Mouse (Mus musculus): ENCODE results near the gene Qsox2. TPM values are rescaled to one million over a fixed set of nuclear protein-coding genes. Genes with fewer than 3 reads are reported as not detected.

Gene Qsox2
- polyA plus RNA-seq, 1 experiment, result 15.2 TPM

- no peak overlapping the region for H3ac ChIP-seq (ENCODE audit: control insufficient read depth, insufficient read length, low read depth)
- no peak for TF ChIP-seq MYOD1 (IDR thresholded peaks at IDR 0.05; ENCODE audit: control insufficient read depth, insufficient read length, low read depth)
- H3K79me3 ChIP-seq (ENCODE audit: low read depth), result peaks cover 4% of the 10 kb centered on the region
- peaks cover 21% of the 10 kb centered on the region for H3K79me2 ChIP-seq (ENCODE audit: control insufficient read depth, insufficient read depth)
- H3K27me3 ChIP-seq (ENCODE audit: control insufficient read depth, insufficient read depth, insufficient read length), result no peaks in the 10 kb centered on the region
- peaks cover 3% of the 10 kb centered on the region for H3K36me3 ChIP-seq (ENCODE audit: control insufficient read depth, insufficient read depth)
- H3K4me3 ChIP-seq (ENCODE audit: insufficient read depth, poor library complexity, severe bottlenecking), result no peak overlapping the region
Observed at GRCm38 (mm10) chr2:26234771-26235170, 2.6 kb downstream of the Qsox2 start.

- TF ChIP-seq MAX (IDR thresholded peaks at IDR 0.05) (no peak), CEBPB (IDR thresholded peaks at IDR 0.05; ENCODE audit: low read depth) (no peak), FOSL1 (IDR thresholded peaks at IDR 0.05; ENCODE audit: insufficient read depth, low read length, poor library complexity, severe bottlenecking) (no peak), MYOG (IDR thresholded peaks at IDR 0.05; ENCODE audit: control insufficient read depth, extremely low read depth, insufficient read length) (no peak), CTCF (IDR thresholded peaks at IDR 0.05; ENCODE audit: control insufficient read depth, insufficient read depth, insufficient read length) (no peak)
- Histone ChIP-seq H3K79me3 (ENCODE audit: low read depth) (peaks cover 4% of the 10 kb centered on the region), H3K4me3 (ENCODE audit: insufficient read depth, poor library complexity, severe bottlenecking) (no peak overlapping the region), H3K27me3 (ENCODE audit: control insufficient read depth, insufficient read depth, insufficient read length) (no peaks in the 10 kb centered on the region), H3ac (ENCODE audit: control insufficient read depth, insufficient read length, low read depth) (no peak overlapping the region), H3K36me3 (ENCODE audit: control insufficient read depth, insufficient read depth) (peaks cover 3% of the 10 kb centered on the region), H3K79me2 (ENCODE audit: control insufficient read depth, insufficient read depth) (peaks cover 21% of the 10 kb centered on the region)
Observed at GRCm38 (mm10) chr2:26234253-26234652, 3.1 kb downstream of the Qsox2 start.

DNA sequence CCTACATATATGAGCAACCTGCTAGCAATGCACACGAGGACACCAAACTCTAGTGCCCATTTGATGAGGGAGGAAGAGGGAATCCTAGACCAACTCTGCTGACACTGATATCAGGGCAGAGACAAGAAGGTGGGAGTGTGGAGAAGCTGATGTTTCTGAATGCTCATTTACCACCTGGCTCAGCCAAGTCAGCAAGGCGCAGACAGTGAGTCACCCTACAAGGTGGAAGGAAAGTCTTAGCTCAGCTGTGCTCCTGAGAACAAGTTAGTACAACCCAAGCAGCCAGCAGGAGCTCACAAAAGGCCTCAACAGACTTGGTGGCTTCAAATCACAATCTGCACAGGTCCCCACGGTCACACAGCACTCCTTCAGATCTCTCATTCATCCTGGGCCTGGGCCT is 6.0 kb downstream of the Qsox2 start:
- H3ac ChIP-seq (ENCODE audit: control insufficient read depth, insufficient read length, low read depth), result no peak overlapping the region
- TF ChIP-seq CTCF (IDR thresholded peaks at IDR 0.05; ENCODE audit: control insufficient read depth, insufficient read depth, insufficient read length) (no peak), CEBPB (IDR thresholded peaks at IDR 0.05; ENCODE audit: low read depth) (no peak), MAX (IDR thresholded peaks at IDR 0.05) (no peak), MYOD1 (IDR thresholded peaks at IDR 0.05; ENCODE audit: control insufficient read depth, insufficient read length, low read depth) (no peak), USF1 (IDR thresholded peaks at IDR 0.05; ENCODE audit: low read depth) (no peak), MYOG (IDR thresholded peaks at IDR 0.05; ENCODE audit: control insufficient read depth, extremely low read depth, insufficient read length) (no peak), FOSL1 (IDR thresholded peaks at IDR 0.05; ENCODE audit: insufficient read depth, low read length, poor library complexity, severe bottlenecking) (no peak)

DNA sequence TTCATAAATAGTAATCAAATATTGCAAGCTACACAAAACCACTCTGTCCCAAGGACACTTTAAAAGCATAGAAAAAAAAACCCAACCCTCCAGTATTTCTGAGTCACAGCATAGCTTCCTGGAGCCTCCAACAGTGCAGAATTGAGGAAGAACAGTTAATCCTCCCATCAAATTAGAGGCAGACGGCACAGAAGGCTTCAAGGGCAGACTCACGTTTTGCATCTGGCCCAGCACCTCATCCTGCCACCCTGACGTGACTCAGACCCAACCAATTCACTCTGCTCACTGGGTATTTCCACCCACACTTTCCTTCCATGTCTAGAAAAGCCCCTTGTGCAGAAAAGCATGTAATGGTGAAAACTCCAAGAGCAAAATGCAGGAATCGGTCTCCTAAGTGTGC is 7.1 kb downstream of the Qsox2 start:
- no peaks in the 10 kb centered on the region for H3K27me3 ChIP-seq (ENCODE audit: control insufficient read depth, insufficient read depth, insufficient read length)

More for the DNA sequence above, 6.0 kb downstream of the Qsox2 start:
- peaks cover 2% of the 10 kb centered on the region for H3K79me3 ChIP-seq (ENCODE audit: low read depth)
- no peaks in the 10 kb centered on the region for H3K27me3 ChIP-seq (ENCODE audit: control insufficient read depth, insufficient read depth, insufficient read length)
- H3K4me3 ChIP-seq (ENCODE audit: insufficient read depth, poor library complexity, severe bottlenecking), result no peak overlapping the region
- peaks cover 15% of the 10 kb centered on the region for H3K79me2 ChIP-seq (ENCODE audit: control insufficient read depth, insufficient read depth)
- peaks cover 3% of the 10 kb centered on the region for H3K36me3 ChIP-seq (ENCODE audit: control insufficient read depth, insufficient read depth)

GRCm38 (mm10) chr2:26227788-26228187 is 9.5 kb downstream of the Qsox2 start:
- TF ChIP-seq FOSL1 (IDR thresholded peaks at IDR 0.05; ENCODE audit: insufficient read depth, low read length, poor library complexity, severe bottlenecking) (no peak), CTCF (IDR thresholded peaks at IDR 0.05; ENCODE audit: control insufficient read depth, insufficient read depth, insufficient read length) (peak; percentile 57)
- no peaks in the 10 kb centered on the region for H3K79me2 ChIP-seq (ENCODE audit: control insufficient read depth, insufficient read depth)
- H3K36me3 ChIP-seq (ENCODE audit: control insufficient read depth, insufficient read depth), result peaks cover 16% of the 10 kb centered on the region
- no peaks in the 10 kb centered on the region for H3K79me3 ChIP-seq (ENCODE audit: low read depth)
- no peaks in the 10 kb centered on the region for H3K27me3 ChIP-seq (ENCODE audit: control insufficient read depth, insufficient read depth, insufficient read length)
- no peak overlapping the region for H3ac ChIP-seq (ENCODE audit: control insufficient read depth, insufficient read length, low read depth)
- H3K4me3 ChIP-seq (ENCODE audit: insufficient read depth, poor library complexity, severe bottlenecking), result no peak overlapping the region

More for the DNA sequence above, 7.1 kb downstream of the Qsox2 start:
- no peak overlapping the region for H3ac ChIP-seq (ENCODE audit: control insufficient read depth, insufficient read length, low read depth)
- peaks cover 3% of the 10 kb centered on the region for H3K36me3 ChIP-seq (ENCODE audit: control insufficient read depth, insufficient read depth)
- peaks cover 5% of the 10 kb centered on the region for H3K79me2 ChIP-seq (ENCODE audit: control insufficient read depth, insufficient read depth)
- TF ChIP-seq FOSL1 (IDR thresholded peaks at IDR 0.05; ENCODE audit: insufficient read depth, low read length, poor library complexity, severe bottlenecking) (no peak), USF1 (IDR thresholded peaks at IDR 0.05; ENCODE audit: low read depth) (no peak), CEBPB (IDR thresholded peaks at IDR 0.05; ENCODE audit: low read depth) (no peak), MAX (IDR thresholded peaks at IDR 0.05) (no peak), MYOD1 (IDR thresholded peaks at IDR 0.05; ENCODE audit: control insufficient read depth, insufficient read length, low read depth) (no peak)
- no peak overlapping the region for H3K4me3 ChIP-seq (ENCODE audit: insufficient read depth, poor library complexity, severe bottlenecking)
- H3K79me3 ChIP-seq (ENCODE audit: low read depth), result no peaks in the 10 kb centered on the region

DNA sequence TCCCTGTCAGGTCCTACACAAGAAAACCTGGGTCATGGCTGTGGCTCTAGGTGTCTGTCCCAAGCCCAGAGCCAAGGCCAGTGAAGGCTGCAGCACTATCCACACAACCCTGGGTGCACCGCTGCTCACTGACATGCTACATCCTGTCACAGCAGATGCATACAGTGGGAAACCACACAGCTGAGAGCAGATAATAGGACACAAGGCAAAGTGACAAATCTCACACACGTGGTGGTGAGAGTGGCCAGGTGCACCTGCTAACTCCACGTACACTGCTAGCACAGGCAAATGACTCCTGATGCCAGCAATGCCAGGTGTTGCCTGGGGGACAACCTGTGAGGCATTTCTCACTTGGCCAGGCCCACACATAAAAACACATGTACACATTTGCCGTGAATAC is 12.1 kb downstream of the Qsox2 start:
- Histone ChIP-seq H3K79me3 (ENCODE audit: low read depth) (no peaks in the 10 kb centered on the region), H3K27me3 (ENCODE audit: control insufficient read depth, insufficient read depth, insufficient read length) (no peaks in the 10 kb centered on the region), H3K36me3 (ENCODE audit: control insufficient read depth, insufficient read depth) (peaks cover 28% of the 10 kb centered on the region), H3ac (ENCODE audit: control insufficient read depth, insufficient read length, low read depth) (no peak overlapping the region), H3K79me2 (ENCODE audit: control insufficient read depth, insufficient read depth) (no peaks in the 10 kb centered on the region), H3K4me3 (ENCODE audit: insufficient read depth, poor library complexity, severe bottlenecking) (no peak overlapping the region)
- TF ChIP-seq MAX (IDR thresholded peaks at IDR 0.05) (no peak), CEBPB (IDR thresholded peaks at IDR 0.05; ENCODE audit: low read depth) (no peak), FOSL1 (IDR thresholded peaks at IDR 0.05; ENCODE audit: insufficient read depth, low read length, poor library complexity, severe bottlenecking) (no peak), MYOG (IDR thresholded peaks at IDR 0.05; ENCODE audit: control insufficient read depth, extremely low read depth, insufficient read length) (no peak), MYOD1 (IDR thresholded peaks at IDR 0.05; ENCODE audit: control insufficient read depth, insufficient read length, low read depth) (no peak), CTCF (IDR thresholded peaks at IDR 0.05; ENCODE audit: control insufficient read depth, insufficient read depth, insufficient read length) (no peak), USF1 (IDR thresholded peaks at IDR 0.05; ENCODE audit: low read depth) (no peak)

Data from C2C12 (cell line).